Mouse (Mus musculus) adrenal gland, adult 8-10 months (tissue): Measurements from ENCODE around the gene Fbxo17. TPM values are rescaled to one million over a fixed set of nuclear protein-coding genes. Genes with fewer than 3 reads are reported as not detected.
"Not testable (repeated sequence)": the region's sequence is repeated elsewhere in the genome, so short reads cannot be mapped to it uniquely, and the experiment has no call there.

ENCODE experiments used
- DNase-seq: peaks from one replicate; pipeline ENCODE4 v3.0.0; 2022
- total RNA-seq, 4 experiments: library from RNA; stranded (reverse); gene quantifications; 2 replicates each; pipeline ENCODE4 v1.2.4; 2022

Fbxo17 gene
- 1 to 10 TPM; 4.5 to 9.9 (median 6.9) TPM for total RNA-seq

GRCm38 (mm10) chr7:28716590-28717281 lies at the start of gene Fbxo17:
Gene Fbxo17, plus strand, starts transcription at chr7:28716804.
- DNase-seq = peak; percentile 55

GRCm38 (mm10) chr7:28671172-28671571 lies 45.4 kb upstream of the Fbxo17 start:
- DNase-seq = no peak

- DNase-seq = no peak
These were observed 44.3 kb upstream of the Fbxo17 start for GRCm38 (mm10) chr7:28672276-28672675.

- DNase-seq = not testable (repeated sequence)
These were observed 43.8 kb upstream of the Fbxo17 start for GRCm38 (mm10) chr7:28672786-28673185.

- DNase-seq = no peak
These were observed 41.6 kb upstream of the Fbxo17 start for GRCm38 (mm10) chr7:28674994-28675393.

- peak; percentile 56 for DNase-seq
These were observed 40.9 kb upstream of the Fbxo17 start for GRCm38 (mm10) chr7:28675746-28676145.

GRCm38 (mm10) chr7:28676811-28677541 lies 39.6 kb upstream of the Fbxo17 start:
- no peak for DNase-seq

GRCm38 (mm10) chr7:28677624-28678023 lies 39.0 kb upstream of the Fbxo17 start:
- DNase-seq = no peak

GRCm38 (mm10) chr7:28691075-28691474 lies 25.5 kb upstream of the Fbxo17 start:
- DNase-seq = no peak

- DNase-seq = no peak
These were observed 23.9 kb upstream of the Fbxo17 start, which contains the start of gene Fbxo27 for GRCm38 (mm10) chr7:28692545-28693320. Gene Fbxo27, plus strand, starts transcription at chr7:28692849.

GRCm38 (mm10) chr7:28693321-28693966 lies 23.2 kb upstream of the Fbxo17 start:
- DNase-seq = peak; percentile 30

- DNase-seq = no peak
These were observed 22.2 kb upstream of the Fbxo17 start for GRCm38 (mm10) chr7:28694423-28694822.

GRCm38 (mm10) chr7:28694966-28695511 lies 21.6 kb upstream of the Fbxo17 start:
- DNase-seq = no peak

- DNase-seq = no peak
These were observed 19.3 kb upstream of the Fbxo17 start for GRCm38 (mm10) chr7:28697277-28697676.

- DNase-seq = no peak
These were observed 16.3 kb upstream of the Fbxo17 start for GRCm38 (mm10) chr7:28700269-28700668.

GRCm38 (mm10) chr7:28701306-28701705 lies 15.3 kb upstream of the Fbxo17 start:
- not testable (repeated sequence) for DNase-seq

GRCm38 (mm10) chr7:28702601-28703143 lies 13.9 kb upstream of the Fbxo17 start:
- no peak for DNase-seq

GRCm38 (mm10) chr7:28709454-28709853 lies 7.2 kb upstream of the Fbxo17 start:
- DNase-seq = no peak

- DNase-seq = no peak
These were observed 5.6 kb upstream of the Fbxo17 start for GRCm38 (mm10) chr7:28710962-28711361.

GRCm38 (mm10) chr7:28714667-28715066 lies 1.9 kb upstream of the Fbxo17 start:
- no peak for DNase-seq

- no peak for DNase-seq
These were observed 1.0 kb upstream of the Fbxo17 start for GRCm38 (mm10) chr7:28715598-28715997.

- no peak for DNase-seq
These were observed 1.1 kb downstream of the Fbxo17 start for GRCm38 (mm10) chr7:28717726-28718125.
